Mouse (Mus musculus): ENCODE measurements around the gene Smarca1.

Gene Smarca1

DNA sequence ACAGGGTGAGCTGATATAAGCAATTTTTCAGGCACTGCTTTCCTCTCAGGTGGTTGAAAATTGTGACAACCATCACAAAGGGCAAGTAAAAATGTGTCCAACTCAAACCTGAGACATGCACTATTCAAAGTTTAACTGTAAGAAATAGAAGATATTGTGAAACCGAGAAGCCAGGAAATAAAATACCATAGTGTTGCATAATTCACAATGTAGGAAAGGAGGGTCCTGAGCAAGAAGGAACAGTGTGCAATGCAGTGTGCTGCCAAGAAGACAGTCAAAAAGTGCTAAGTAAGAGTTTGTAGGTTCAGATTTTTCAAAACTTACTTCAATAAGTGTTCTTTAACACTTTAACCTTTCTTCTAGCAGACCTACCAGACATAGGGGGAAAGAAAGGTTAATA lies 128.3 kb downstream of the Smarca1 start:
- no peak for DNase-seq (ENCODE audit: low spot score in 2 of 2)

- no peak for DNase-seq (ENCODE audit: low spot score in 2 of 2)
These were observed 132.6 kb downstream of the Smarca1 start for GRCm38 (mm10) chrX:47760212-47760611.

Data from thymus, postnatal 10 days (tissue).